Mouse (Mus musculus): ENCODE results near the gene Raly. TPM values are rescaled to one million over a fixed set of nuclear protein-coding genes. Genes with fewer than 3 reads are reported as not detected.
A peak's percentile ranks its signal among the peaks of the same experiment; 100 is the strongest.

The Raly gene
- total and polyA plus RNA-seq, 3 experiments = 214 to 334 (median 277) TPM

- Histone ChIP-seq H3K27ac (ENCODE audit: insufficient read depth, low read depth) (no peak overlapping the region), H3K4me1 (ENCODE audit: control insufficient read depth in 1 of 2, insufficient read depth in 2 of 2) (peaks cover 0 to 5% of the 10 kb centered on the region in 2 experiments; a peak in 1 of 4 replicates), H3K27me3 (replicated peaks) (no peaks in the 10 kb centered on the region), H3K4me3 (replicated peaks in 1 of 3; ENCODE audit: low read depth in 2 of 3, low read length in 2 of 3, poor library complexity in 1 of 3) (no peak overlapping the region), H3K9me3 (replicated peaks; ENCODE audit: low read length) (peaks cover 3% of the 10 kb centered on the region), H3K9ac (ENCODE audit: insufficient read depth, low read depth) (no peak overlapping the region), H3K36me3 (replicated peaks in 1 of 2; ENCODE audit: control insufficient read depth in 1 of 2, insufficient read depth in 1 of 2, low read length in 1 of 2) (peaks cover 24 to 66% of the 10 kb centered on the region in 2 experiments), H3K79me2 (replicated peaks; ENCODE audit: control insufficient read depth, extremely low read depth, insufficient read depth, poor library complexity, severe bottlenecking) (peaks cover 16% of the 10 kb centered on the region), H3K4me2 (ENCODE audit: insufficient read depth, low read depth, poor library complexity, severe bottlenecking) (no peak overlapping the region)
- TF ChIP-seq USF1 (IDR thresholded peaks at IDR 0.05; ENCODE audit: low read depth, low read length) (no peak), CTCF (conservative IDR thresholded peaks at IDR 0.05 in 1 of 2, IDR thresholded peaks at IDR 0.05 in 1 of 2; ENCODE audit: low read depth in 2 of 2, low read length in 2 of 2) (peak; percentile 14 to 87; a peak in 2 of 4 replicates), SMC3 (IDR thresholded peaks at IDR 0.05; ENCODE audit: low read depth, low read length) (peak; percentile 79), ETS1 (conservative IDR thresholded peaks at IDR 0.05; ENCODE audit: low read depth, low read length) (no peak), ZC3H11A (IDR thresholded peaks at IDR 0.05; ENCODE audit: low read depth, low read length) (peak; percentile 23; the same call in 1 of the 2 replicates), KAT2A (IDR thresholded peaks at IDR 0.05; ENCODE audit: insufficient replicate concordance, low read length) (no peak), RAD21 (IDR thresholded peaks at IDR 0.05; ENCODE audit: low read depth, low read length) (peak; percentile 85), TBP (conservative IDR thresholded peaks at IDR 0.05; ENCODE audit: low read depth, low read length) (no peak)
- DNase-seq (ENCODE audit: extremely low read depth) = peak; percentile 58
- dilution Hi-C loops (cut with MboI; ENCODE audit: extremely low pct_ligation_motif_present, extremely low pct_unique_long_range_greater_than_20kb, low sequenced_read_pairs) (no loop called here), in situ Hi-C loops (cut with MboI; ENCODE audit: low pct_ligation_motif_present, low pct_unique_long_range_greater_than_20kb, low sequenced_read_pairs) (loop anchor here (5.0 kb wide), 1 partner anchor 148 kb away; no protein-coding TSS in a partner anchor)
Measured at GRCm38 (mm10) chr2:154855383-154855782, 64.5 kb downstream of the Raly start.

GRCm38 (mm10) chr2:154863672-154864071 is 72.8 kb downstream of the Raly start:
- Histone ChIP-seq H3K79me2 (replicated peaks; ENCODE audit: control insufficient read depth, extremely low read depth, insufficient read depth, poor library complexity, severe bottlenecking) (no peaks in the 10 kb centered on the region), H3K9me3 (replicated peaks; ENCODE audit: low read length) (no peaks in the 10 kb centered on the region), H3K4me2 (ENCODE audit: insufficient read depth, low read depth, poor library complexity, severe bottlenecking) (no peak overlapping the region), H3K9ac (ENCODE audit: insufficient read depth, low read depth) (no peak overlapping the region), H3K27ac (ENCODE audit: insufficient read depth, low read depth) (no peak overlapping the region), H3K36me3 (replicated peaks in 1 of 2; ENCODE audit: control insufficient read depth in 1 of 2, insufficient read depth in 1 of 2, low read length in 1 of 2) (peaks cover 64 to 95% of the 10 kb centered on the region in 2 experiments), H3K4me1 (ENCODE audit: control insufficient read depth in 1 of 2, insufficient read depth in 2 of 2) (no peaks in the 10 kb centered on the region), H3K27me3 (replicated peaks) (no peaks in the 10 kb centered on the region), H3K4me3 (replicated peaks in 1 of 3; ENCODE audit: low read depth in 2 of 3, low read length in 2 of 3, poor library complexity in 1 of 3) (no peak overlapping the region)
- TF ChIP-seq USF1 (IDR thresholded peaks at IDR 0.05; ENCODE audit: low read depth, low read length) (no peak), JUN (IDR thresholded peaks at IDR 0.05; ENCODE audit: insufficient read depth, low read depth, low read length) (no peak), MYC (IDR thresholded peaks at IDR 0.05; ENCODE audit: low read depth, low read length) (no peak), USF2 (conservative IDR thresholded peaks at IDR 0.05; ENCODE audit: low read depth, low read length) (no peak), KAT2A (IDR thresholded peaks at IDR 0.05; ENCODE audit: insufficient replicate concordance, low read length) (no peak), RCOR1 (conservative IDR thresholded peaks at IDR 0.05; ENCODE audit: low read depth, low read length) (no peak), CTCF (conservative IDR thresholded peaks at IDR 0.05 in 1 of 2, IDR thresholded peaks at IDR 0.05 in 1 of 2; ENCODE audit: low read depth in 2 of 2, low read length in 2 of 2) (no peak), POLR2AphosphoS2 (IDR thresholded peaks at IDR 0.05; ENCODE audit: low read depth, low read length) (no peak), MAZ (IDR thresholded peaks at IDR 0.05; ENCODE audit: low read depth, low read length) (no peak), ZMIZ1 (IDR thresholded peaks at IDR 0.05; ENCODE audit: low read depth, low read length) (no peak), CHD1 (IDR thresholded peaks at IDR 0.05; ENCODE audit: low read depth, low read length) (no peak), TBP (conservative IDR thresholded peaks at IDR 0.05; ENCODE audit: low read depth, low read length) (no peak), MEF2A (IDR thresholded peaks at IDR 0.05; ENCODE audit: borderline replicate concordance, low read depth, low read length) (no peak), MXI1 (IDR thresholded peaks at IDR 0.05; ENCODE audit: low read depth, low read length) (no peak), GABPA (IDR thresholded peaks at IDR 0.05; ENCODE audit: insufficient replicate concordance, low read depth, low read length) (no peak)
- DNase-seq (ENCODE audit: extremely low read depth) = no peak
- dilution Hi-C loops (cut with MboI; ENCODE audit: extremely low pct_ligation_motif_present, extremely low pct_unique_long_range_greater_than_20kb, low sequenced_read_pairs) = no loop called here
- in situ Hi-C loops (cut with MboI; ENCODE audit: low pct_ligation_motif_present, low pct_unique_long_range_greater_than_20kb, low sequenced_read_pairs) = no loop called here
